Mouse (Mus musculus): ENCODE measurements around the gene Egfr. TPM values are rescaled to one million over a fixed set of nuclear protein-coding genes. Genes with fewer than 3 reads are reported as not detected.
A peak's percentile ranks its signal among the peaks of the same experiment; 100 is the strongest.

The Egfr gene
- polyA plus RNA-seq, 1 experiment from 2014 or later, result 2.4 TPM

- no peak for DNase-seq (ENCODE audit: low spot score)
- ATAC-seq (replicated peaks; ENCODE audit: low FRiP score), result peak; percentile 87
- Histone ChIP-seq H3K9ac (ENCODE audit: low read depth, low read length) (no peak overlapping the region), H3K9me3 (ENCODE audit: control insufficient read depth, low read length) (no peaks in the 10 kb centered on the region), H3K4me1 (replicated peaks; ENCODE audit: control insufficient read depth, insufficient read depth, low read length) (peaks cover 15% of the 10 kb centered on the region), H3K4me3 (ENCODE audit: low read depth, low read length) (no peak overlapping the region), H3K27ac (ENCODE audit: low read depth, low read length) (peak overlapping the region; percentile 58), H3K27me3 (replicated peaks; ENCODE audit: control insufficient read depth, insufficient read depth, low read length) (no peaks in the 10 kb centered on the region; the same call in 1 of the 2 replicates), H3K36me3 (ENCODE audit: control insufficient read depth, insufficient read depth, low read length) (no peaks in the 10 kb centered on the region), H3K4me2 (no peak overlapping the region)
Observed at GRCm38 (mm10) chr11:16813298-16813697, 61.3 kb downstream of the Egfr start.

- Histone ChIP-seq H3K27ac (ENCODE audit: low read depth, low read length) (no peak overlapping the region), H3K4me3 (ENCODE audit: low read depth, low read length) (no peak overlapping the region), H3K4me2 (no peak overlapping the region), H3K4me1 (replicated peaks; ENCODE audit: control insufficient read depth, insufficient read depth, low read length) (peaks cover 15% of the 10 kb centered on the region), H3K36me3 (ENCODE audit: control insufficient read depth, insufficient read depth, low read length) (no peaks in the 10 kb centered on the region), H3K27me3 (replicated peaks; ENCODE audit: control insufficient read depth, insufficient read depth, low read length) (no peaks in the 10 kb centered on the region), H3K9ac (ENCODE audit: low read depth, low read length) (no peak overlapping the region), H3K9me3 (ENCODE audit: control insufficient read depth, low read length) (no peaks in the 10 kb centered on the region)
- no peak for DNase-seq (ENCODE audit: low spot score)
- ATAC-seq (replicated peaks; ENCODE audit: low FRiP score), result no peak
- WGBS, result 82% methylated on average over 9 of the region's 9 CpGs
Observed at GRCm38 (mm10) chr11:16816414-16816813, 64.4 kb downstream of the Egfr start.

- Histone ChIP-seq H3K36me3 (ENCODE audit: control insufficient read depth, insufficient read depth, low read length) (no peaks in the 10 kb centered on the region), H3K4me1 (replicated peaks; ENCODE audit: control insufficient read depth, insufficient read depth, low read length) (peaks cover 15% of the 10 kb centered on the region), H3K4me3 (ENCODE audit: low read depth, low read length) (no peak overlapping the region), H3K9me3 (ENCODE audit: control insufficient read depth, low read length) (no peaks in the 10 kb centered on the region), H3K9ac (ENCODE audit: low read depth, low read length) (no peak overlapping the region), H3K27me3 (replicated peaks; ENCODE audit: control insufficient read depth, insufficient read depth, low read length) (no peaks in the 10 kb centered on the region), H3K27ac (ENCODE audit: low read depth, low read length) (0 out of 2 replicates have a peak overlapping the region, but pooled peaks have one; percentile 36), H3K4me2 (no peak overlapping the region)
- WGBS, result 53% methylated on average over 6 of the region's 6 CpGs
- ATAC-seq (replicated peaks; ENCODE audit: low FRiP score) (peak; percentile 86), DNase-seq (ENCODE audit: low spot score) (no peak)
Observed at GRCm38 (mm10) chr11:16817336-16818034, 65.5 kb downstream of the Egfr start.

- no peak for DNase-seq (ENCODE audit: low spot score)
Observed at GRCm38 (mm10) chr11:16819424-16819823, 67.4 kb downstream of the Egfr start.

GRCm38 (mm10) chr11:16820138-16820537 is 68.1 kb downstream of the Egfr start:
- no peak overlapping the region for H3K4me2 ChIP-seq
- no peaks in the 10 kb centered on the region for H3K27me3 ChIP-seq (replicated peaks; ENCODE audit: control insufficient read depth, insufficient read depth, low read length)
- 0 out of 2 replicates have a peak, but pooled peaks cover 3% of the 10 kb centered on the region for H3K4me1 ChIP-seq (replicated peaks; ENCODE audit: control insufficient read depth, insufficient read depth, low read length)
- no peak overlapping the region for H3K9ac ChIP-seq (ENCODE audit: low read depth, low read length)
- no peak for ATAC-seq (replicated peaks; ENCODE audit: low FRiP score)
- no peak overlapping the region for H3K27ac ChIP-seq (ENCODE audit: low read depth, low read length)
- DNase-seq (ENCODE audit: low spot score), result no peak
- H3K36me3 ChIP-seq (ENCODE audit: control insufficient read depth, insufficient read depth, low read length), result no peaks in the 10 kb centered on the region
- no peak overlapping the region for H3K4me3 ChIP-seq (ENCODE audit: low read depth, low read length)
- no peaks in the 10 kb centered on the region for H3K9me3 ChIP-seq (ENCODE audit: control insufficient read depth, low read length)
- 76% methylated on average over 6 of the region's 6 CpGs for WGBS

More at GRCm38 (mm10) chr11:16819424-16819823, 67.4 kb downstream of the Egfr start:
- no peaks in the 10 kb centered on the region for H3K36me3 ChIP-seq (ENCODE audit: control insufficient read depth, insufficient read depth, low read length)
- H3K27ac ChIP-seq (ENCODE audit: low read depth, low read length), result no peak overlapping the region
- WGBS, result 89% methylated on average over 1 of the region's 1 CpGs
- H3K9me3 ChIP-seq (ENCODE audit: control insufficient read depth, low read length), result no peaks in the 10 kb centered on the region
- H3K27me3 ChIP-seq (replicated peaks; ENCODE audit: control insufficient read depth, insufficient read depth, low read length), result no peaks in the 10 kb centered on the region
- H3K4me3 ChIP-seq (ENCODE audit: low read depth, low read length), result no peak overlapping the region
- H3K4me2 ChIP-seq, result no peak overlapping the region
- ATAC-seq (replicated peaks; ENCODE audit: low FRiP score), result no peak
- H3K9ac ChIP-seq (ENCODE audit: low read depth, low read length), result no peak overlapping the region
- H3K4me1 ChIP-seq (replicated peaks; ENCODE audit: control insufficient read depth, insufficient read depth, low read length), result 0 out of 2 replicates have a peak, but pooled peaks cover 3% of the 10 kb centered on the region

- Histone ChIP-seq H3K4me3 (ENCODE audit: low read depth, low read length) (no peak overlapping the region), H3K4me1 (replicated peaks; ENCODE audit: control insufficient read depth, insufficient read depth, low read length) (0 out of 2 replicates have a peak, but pooled peaks cover 3% of the 10 kb centered on the region), H3K27ac (ENCODE audit: low read depth, low read length) (no peak overlapping the region), H3K4me2 (no peak overlapping the region), H3K27me3 (replicated peaks; ENCODE audit: control insufficient read depth, insufficient read depth, low read length) (no peaks in the 10 kb centered on the region), H3K9me3 (ENCODE audit: control insufficient read depth, low read length) (no peaks in the 10 kb centered on the region), H3K9ac (ENCODE audit: low read depth, low read length) (no peak overlapping the region), H3K36me3 (ENCODE audit: control insufficient read depth, insufficient read depth, low read length) (no peaks in the 10 kb centered on the region)
- WGBS, result 88% methylated on average over 6 of the region's 6 CpGs
- DNase-seq (ENCODE audit: low spot score), result no peak
- ATAC-seq (replicated peaks; ENCODE audit: low FRiP score), result no peak
Observed at GRCm38 (mm10) chr11:16821668-16822254, 69.8 kb downstream of the Egfr start.

GRCm38 (mm10) chr11:16823830-16824545 is 72.0 kb downstream of the Egfr start:
- no peaks in the 10 kb centered on the region for H3K27me3 ChIP-seq (replicated peaks; ENCODE audit: control insufficient read depth, insufficient read depth, low read length)
- ATAC-seq (replicated peaks; ENCODE audit: low FRiP score) (no peak), DNase-seq (ENCODE audit: low spot score) (no peak)
- WGBS, result 86% methylated on average over 4 of the region's 4 CpGs
- no peak overlapping the region for H3K9ac ChIP-seq (ENCODE audit: low read depth, low read length)
- no peaks in the 10 kb centered on the region for H3K36me3 ChIP-seq (ENCODE audit: control insufficient read depth, insufficient read depth, low read length)
- no peak overlapping the region for H3K4me2 ChIP-seq
- H3K9me3 ChIP-seq (ENCODE audit: control insufficient read depth, low read length), result no peaks in the 10 kb centered on the region
- no peak overlapping the region for H3K4me3 ChIP-seq (ENCODE audit: low read depth, low read length)
- H3K27ac ChIP-seq (ENCODE audit: low read depth, low read length), result no peak overlapping the region
- no peaks in the 10 kb centered on the region for H3K4me1 ChIP-seq (replicated peaks; ENCODE audit: control insufficient read depth, insufficient read depth, low read length)

- no peaks in the 10 kb centered on the region for H3K36me3 ChIP-seq (ENCODE audit: control insufficient read depth, insufficient read depth, low read length)
- no peaks in the 10 kb centered on the region for H3K4me1 ChIP-seq (replicated peaks; ENCODE audit: control insufficient read depth, insufficient read depth, low read length)
- ATAC-seq (replicated peaks; ENCODE audit: low FRiP score), result no peak
- H3K9me3 ChIP-seq (ENCODE audit: control insufficient read depth, low read length), result no peaks in the 10 kb centered on the region
- DNase-seq (ENCODE audit: low spot score), result no peak
- H3K4me3 ChIP-seq (ENCODE audit: low read depth, low read length), result no peak overlapping the region
- H3K4me2 ChIP-seq, result no peak overlapping the region
- 81% methylated on average over 3 of the region's 3 CpGs for WGBS
- no peak overlapping the region for H3K9ac ChIP-seq (ENCODE audit: low read depth, low read length)
- H3K27me3 ChIP-seq (replicated peaks; ENCODE audit: control insufficient read depth, insufficient read depth, low read length), result no peaks in the 10 kb centered on the region
- H3K27ac ChIP-seq (ENCODE audit: low read depth, low read length), result no peak overlapping the region
Observed at GRCm38 (mm10) chr11:16829468-16829867, 77.5 kb downstream of the Egfr start.

Data from liver, embryonic 11.5 days (tissue).